Mouse (Mus musculus) mature B cell (primary cell): ENCODE measurements around the gene C1qtnf4.
"Not testable (repeated sequence)": the region's sequence is repeated elsewhere in the genome, so short reads cannot be mapped to it uniquely, and the experiment has no call there.

Experiments used
- in situ Hi-C: fragments of 300-500 bp; cut with MboI; formaldehyde crosslinking; loops from 2 replicates; pipeline ENCODE4 v1.14.3; 2019

The C1qtnf4 gene

GRCm38 (mm10) chr2:90881824-90882223 lies 3.8 kb upstream of the C1qtnf4 start:
- in situ Hi-C loops, result no loop called here

- in situ Hi-C loops, result no loop called here
These were observed 776 bp downstream of the C1qtnf4 start for GRCm38 (mm10) chr2:90886436-90886835.

DNA sequence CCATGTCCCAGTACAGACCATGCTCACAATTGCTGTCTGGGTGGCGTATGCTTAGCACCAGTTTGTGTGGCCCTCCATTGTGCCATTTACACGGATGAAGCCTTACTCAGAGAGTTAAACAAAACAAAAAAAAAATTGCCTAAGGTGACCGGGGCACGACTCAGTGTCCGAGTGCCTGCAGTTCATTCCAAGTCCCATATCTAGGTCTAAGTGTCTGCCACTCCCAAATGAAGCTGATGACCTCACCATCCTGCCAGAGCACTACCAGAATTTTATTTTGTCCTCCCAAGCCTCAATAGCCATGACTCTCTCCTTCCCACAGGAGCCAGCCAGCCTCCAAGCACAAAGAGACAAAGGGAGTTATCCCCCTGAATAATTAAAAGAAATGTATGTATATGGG lies 2.0 kb downstream of the C1qtnf4 start:
- in situ Hi-C loops, result no loop called here

- in situ Hi-C loops, result no loop called here
These were observed 4.2 kb downstream of the C1qtnf4 start for GRCm38 (mm10) chr2:90889550-90890548.

DNA sequence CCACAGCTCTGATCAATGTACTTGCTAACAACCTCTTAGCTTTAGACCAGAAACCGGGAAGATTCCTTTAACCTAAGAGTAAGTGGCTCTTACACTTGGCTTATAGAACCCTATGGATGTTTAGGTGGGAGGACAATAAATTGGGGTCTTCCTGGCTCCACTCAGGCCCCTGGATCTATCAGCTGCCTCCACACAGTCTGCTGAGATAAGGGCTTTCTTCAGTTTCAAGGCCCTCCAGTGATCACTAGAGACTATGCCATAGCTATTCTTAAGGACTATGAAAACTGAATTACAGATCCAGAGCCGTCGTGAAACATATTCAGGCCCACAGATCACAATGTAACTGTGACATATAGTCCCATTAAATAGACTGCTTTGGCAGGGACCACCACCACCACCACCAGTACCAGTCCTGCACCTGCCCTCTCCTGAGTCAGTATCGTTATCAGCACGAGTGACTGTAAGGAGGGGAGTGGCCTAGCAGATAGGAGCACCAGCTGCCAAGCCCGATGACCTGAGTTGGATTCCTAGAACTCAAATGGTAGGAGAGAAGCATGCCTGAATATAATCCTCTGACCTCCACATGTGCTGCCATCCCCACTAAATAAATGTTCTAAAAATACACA lies 8.1 kb downstream of the C1qtnf4 start:
- in situ Hi-C loops, result no loop called here

GRCm38 (mm10) chr2:90894299-90894677 lies 8.6 kb downstream of the C1qtnf4 start:
- in situ Hi-C loops, result not testable (repeated sequence)

DNA sequence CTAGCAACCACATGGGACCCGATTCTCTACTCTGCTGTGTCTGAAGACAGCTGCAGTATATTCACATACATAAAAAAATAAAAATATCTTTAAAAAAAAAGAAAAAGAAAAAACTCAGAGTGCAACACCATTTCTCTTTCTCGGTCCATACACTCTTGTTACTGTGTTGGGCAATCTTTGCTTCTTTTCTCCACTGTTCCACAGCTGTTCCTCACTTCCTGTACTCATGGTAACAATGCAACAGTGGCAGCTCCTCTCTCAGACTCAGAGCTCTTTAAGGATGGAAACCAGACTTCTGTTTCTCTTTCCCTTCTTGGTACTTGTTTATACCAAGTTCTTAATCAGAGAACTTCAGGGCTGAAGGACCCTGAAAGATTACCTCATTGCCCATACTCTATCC lies 17.7 kb downstream of the C1qtnf4 start:
- in situ Hi-C loops, result no loop called here

- in situ Hi-C loops, result no loop called here
These were observed 18.6 kb downstream of the C1qtnf4 start, which contains the start of the genes Kbtbd4 and Ndufs3 for GRCm38 (mm10) chr2:90904076-90904855. Gene Kbtbd4 (plus strand): TSS chr2:90904740. Gene Ndufs3 (minus strand): TSS chr2:90904827.

DNA sequence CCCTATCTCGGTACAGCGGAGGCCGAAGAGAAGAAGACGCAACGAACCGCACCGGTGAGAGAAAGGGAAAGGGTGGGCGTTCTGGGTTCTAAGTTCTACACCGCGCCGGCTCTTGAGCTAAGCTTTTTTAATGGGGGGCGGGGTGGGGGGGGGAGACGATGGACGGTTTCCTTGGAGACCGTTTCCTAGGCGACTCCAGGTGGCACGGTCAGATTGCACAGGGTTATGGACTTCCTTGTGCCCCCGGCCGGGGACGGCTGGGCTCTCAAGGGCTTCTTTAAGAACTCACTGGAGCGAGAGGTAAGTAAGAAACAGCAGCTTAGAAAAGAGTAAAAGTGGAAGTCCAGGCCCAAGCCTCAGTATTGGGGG lies 19.2 kb downstream of the C1qtnf4 start:
- in situ Hi-C loops, result no loop called here

DNA sequence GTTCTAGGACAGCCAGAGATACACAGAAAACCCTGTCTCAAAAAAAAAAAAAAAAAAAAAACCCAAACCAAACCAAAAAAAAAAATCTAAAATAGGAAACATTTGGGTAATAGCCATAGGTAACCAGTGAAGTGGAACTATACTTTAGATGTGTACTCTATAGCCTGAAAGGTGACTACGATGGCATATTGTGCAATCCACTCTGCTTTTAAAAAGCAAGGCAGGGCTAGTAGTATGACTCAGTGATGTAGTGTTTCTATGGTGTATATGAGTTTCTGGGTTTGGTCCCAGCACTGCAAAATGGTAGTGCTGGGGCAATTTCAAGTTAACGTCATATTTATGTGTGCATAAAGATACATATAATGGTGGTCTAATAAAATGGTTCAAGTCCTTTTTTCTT lies 21.1 kb downstream of the C1qtnf4 start:
- in situ Hi-C loops, result no loop called here

DNA sequence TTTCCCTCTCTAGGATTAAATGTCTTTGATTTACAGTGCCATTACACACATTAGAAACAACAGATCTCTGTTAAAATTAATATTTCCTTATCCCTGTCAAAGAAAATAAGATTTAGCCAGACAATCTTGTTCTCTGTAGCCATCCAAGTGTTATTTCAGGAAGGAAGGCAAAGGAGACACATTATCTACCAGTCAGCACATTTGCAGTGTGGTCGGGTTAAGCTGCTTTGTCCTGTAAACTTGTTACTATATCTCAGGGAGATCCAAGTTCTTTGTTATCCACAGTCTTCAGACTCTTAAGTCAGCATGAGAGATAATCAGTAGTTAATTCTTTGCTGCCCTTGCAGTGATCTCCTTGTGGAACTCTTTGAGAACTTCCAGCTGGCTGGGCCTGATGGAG lies 25.2 kb downstream of the C1qtnf4 start:
- in situ Hi-C loops, result no loop called here

DNA sequence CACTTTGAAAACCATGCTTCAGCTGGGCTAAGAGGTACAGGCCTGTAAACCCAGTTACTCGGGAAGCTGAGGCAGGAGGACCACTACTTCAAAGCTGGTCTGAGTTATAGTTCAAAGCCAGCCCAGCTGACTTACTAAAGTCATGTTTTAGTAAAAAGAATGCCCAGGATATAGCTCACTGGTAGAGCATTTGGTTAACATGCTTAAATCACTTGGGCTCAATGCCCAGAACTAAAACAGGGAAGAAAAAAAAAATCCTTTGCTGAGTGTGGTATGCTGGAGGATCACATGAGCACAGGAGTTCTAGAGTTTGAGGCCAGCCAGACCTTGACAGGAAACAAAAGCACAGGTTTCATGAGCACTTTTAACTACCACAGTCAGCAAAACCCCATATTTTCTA lies 26.0 kb downstream of the C1qtnf4 start:
- in situ Hi-C loops, result no loop called here

DNA sequence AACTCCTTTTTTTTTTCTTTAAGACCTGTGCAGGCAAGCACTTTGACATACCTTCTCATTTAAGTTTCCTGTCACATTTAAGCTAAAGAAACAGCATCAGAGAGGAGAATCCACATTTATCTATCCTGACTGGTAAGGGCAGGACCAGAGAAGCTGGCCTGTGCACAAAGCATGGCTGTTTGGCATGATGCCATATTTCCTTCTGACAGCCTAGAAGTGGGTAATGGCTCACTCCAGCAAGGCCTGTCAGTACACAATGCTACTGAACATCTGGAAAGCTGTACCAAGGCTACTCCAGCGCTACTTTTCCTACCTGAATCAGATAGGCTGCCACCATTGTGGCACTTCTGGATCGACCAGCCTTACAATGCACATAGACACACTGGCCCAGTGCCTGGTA lies 28.0 kb downstream of the C1qtnf4 start:
- in situ Hi-C loops, result no loop called here

- in situ Hi-C loops, result no loop called here
These were observed 29.9 kb downstream of the C1qtnf4 start for GRCm38 (mm10) chr2:90915516-90915915.

DNA sequence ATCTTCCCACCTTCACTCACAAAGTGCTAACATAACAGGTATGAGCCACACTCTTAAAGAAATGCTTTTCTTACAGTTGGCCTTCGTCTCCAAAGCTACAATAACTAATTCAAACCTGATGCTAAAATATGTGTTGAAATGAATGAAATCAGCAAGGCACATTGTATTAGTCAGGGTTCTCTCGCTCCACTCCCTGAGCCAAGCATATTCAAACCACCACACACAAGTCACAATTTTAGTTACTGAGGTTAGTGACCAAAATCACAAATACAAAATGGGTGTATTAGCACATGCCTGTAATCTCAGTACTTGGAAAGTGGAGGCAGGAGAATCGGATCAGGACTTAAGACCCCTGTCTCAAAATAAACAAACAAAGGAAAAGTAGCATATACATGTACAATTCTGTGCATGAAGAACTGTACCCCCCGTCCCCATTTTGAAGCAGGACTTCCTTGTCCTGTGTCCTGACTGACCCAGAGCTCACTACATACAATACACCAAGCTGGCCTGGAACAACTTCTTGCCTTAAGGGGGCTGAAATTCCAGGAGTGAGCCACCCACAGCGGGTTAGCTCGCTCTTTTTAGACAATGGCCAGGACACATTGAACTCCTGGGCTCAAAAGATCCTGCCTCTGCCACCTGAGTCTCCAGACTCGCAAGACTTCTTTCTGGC lies 31.0 kb downstream of the C1qtnf4 start:
- in situ Hi-C loops, result no loop called here

DNA sequence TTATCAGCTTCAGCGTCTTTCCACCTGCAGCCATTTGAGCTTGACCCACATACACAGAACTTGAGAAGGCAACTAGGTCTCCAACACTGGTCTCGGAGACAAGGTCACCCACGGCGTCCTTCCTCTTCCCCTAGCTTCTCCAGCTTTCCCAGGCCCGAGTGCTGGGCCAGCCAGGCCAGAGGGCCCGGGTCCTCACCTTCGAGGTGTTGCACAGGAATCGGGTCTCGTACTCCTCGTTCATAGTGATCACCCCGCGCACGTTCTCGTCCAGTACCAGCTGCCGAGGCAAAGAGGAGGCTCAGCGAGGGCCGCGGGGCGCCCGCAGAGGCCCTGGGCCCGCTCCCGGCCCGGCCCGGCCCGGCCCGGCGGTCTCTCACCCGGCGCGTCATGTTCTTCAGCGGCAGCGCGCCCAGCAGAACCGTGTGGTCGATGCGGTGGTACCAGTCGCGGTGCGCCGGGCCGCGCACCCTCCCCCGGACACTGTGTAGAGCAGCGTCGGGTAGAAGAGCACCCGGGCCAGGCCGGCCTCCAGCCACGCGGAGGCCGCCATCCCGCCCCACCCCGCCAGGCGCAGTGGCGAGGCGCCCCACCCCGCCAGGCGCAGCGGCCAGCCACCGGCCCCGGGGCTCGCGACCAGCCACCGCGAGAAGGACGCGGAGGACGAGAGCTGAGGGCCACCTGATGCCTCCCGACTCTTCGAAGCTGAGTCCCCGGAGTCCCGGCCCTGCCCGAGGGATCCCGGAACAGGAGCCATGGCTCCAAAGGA lies 31.8 kb downstream of the C1qtnf4 start:
- in situ Hi-C loops, result no loop called here

DNA sequence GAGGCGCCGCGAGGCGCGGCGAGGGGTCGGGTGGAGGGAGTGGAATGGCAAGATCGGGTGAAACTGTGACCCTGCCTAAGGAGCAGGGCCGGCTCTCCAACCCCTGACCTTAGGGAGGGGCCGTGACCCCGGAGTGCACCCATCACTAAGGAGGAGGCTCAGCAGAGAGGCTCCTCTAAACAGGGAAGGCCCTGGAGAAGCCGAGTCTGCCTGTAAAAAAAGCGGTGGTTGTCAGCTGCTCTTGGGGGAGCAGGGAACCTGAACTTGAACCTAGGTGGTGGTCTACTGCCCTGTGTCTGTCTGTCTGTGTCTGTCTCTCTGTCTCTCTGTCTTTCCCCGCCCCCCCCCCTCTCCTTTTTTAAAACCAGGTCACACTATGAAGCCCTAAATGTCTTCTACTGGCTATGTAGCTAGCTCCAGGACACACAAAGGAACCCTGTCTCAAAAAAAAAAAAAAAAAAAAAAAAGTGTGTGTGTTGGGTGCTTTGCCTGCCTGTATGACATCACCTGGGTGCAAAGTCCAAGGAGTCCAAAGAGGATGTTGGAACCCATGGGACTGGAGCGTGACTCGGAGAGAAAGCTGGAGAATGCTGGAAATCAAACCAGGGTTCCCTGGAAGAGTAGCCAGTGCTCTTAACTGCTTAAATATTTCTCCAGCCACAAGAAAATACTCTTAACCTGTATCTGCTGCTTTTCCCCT lies 32.5 kb downstream of the C1qtnf4 start:
- in situ Hi-C loops, result no loop called here

GRCm38 (mm10) chr2:90921178-90921577 lies 35.5 kb downstream of the C1qtnf4 start:
- in situ Hi-C loops, result no loop called here

GRCm38 (mm10) chr2:90922636-90923035 lies 37.0 kb downstream of the C1qtnf4 start:
- in situ Hi-C loops, result no loop called here

GRCm38 (mm10) chr2:90928566-90928965 lies 42.9 kb downstream of the C1qtnf4 start:
- in situ Hi-C loops, result no loop called here
